Mouse (Mus musculus): ENCODE results near the gene Adamts20. TPM values are rescaled to one million over a fixed set of nuclear protein-coding genes. Genes with fewer than 3 reads are reported as not detected.
"Not testable (repeated sequence)": the region's sequence is repeated elsewhere in the genome, so short reads cannot be mapped to it uniquely, and the experiment has no call there.

Gene Adamts20
- polyA plus RNA-seq, 1 experiment = not detected

DNA sequence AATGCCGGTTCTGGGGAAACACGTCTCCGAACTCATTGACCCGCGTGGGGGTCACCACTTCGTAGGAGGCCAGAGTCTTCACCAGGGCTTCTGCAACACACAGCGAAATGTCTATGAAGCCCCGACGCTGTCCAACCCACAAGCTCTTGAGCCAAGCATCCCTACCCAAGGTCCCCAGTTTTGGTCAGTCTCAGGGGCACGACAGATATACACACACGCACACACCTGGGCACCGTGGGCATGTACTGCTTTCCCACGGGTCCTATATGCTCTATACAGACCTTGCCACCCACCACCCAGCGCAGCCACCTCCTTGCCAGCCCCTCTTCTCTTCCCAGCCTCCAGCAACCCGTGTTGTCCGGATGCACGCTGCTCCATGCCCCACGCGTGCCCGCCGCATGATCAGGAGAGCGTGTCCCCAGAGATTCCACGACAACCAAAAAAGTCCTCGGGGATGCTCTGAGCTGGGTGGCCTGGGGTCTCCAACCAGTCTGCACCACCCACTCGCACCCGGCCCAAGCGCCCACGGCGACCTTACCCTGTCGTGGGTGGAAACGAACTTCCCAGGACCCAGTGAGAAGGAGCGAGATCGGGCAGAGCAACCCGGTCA is 61.7 kb downstream of the Adamts20 start:
- Histone ChIP-seq H3K4me1 (ENCODE audit: control insufficient read depth) (peaks cover 4% of the 10 kb centered on the region), H3K27me3 (ENCODE audit: control insufficient read depth) (peaks cover 33% of the 10 kb centered on the region), H3K36me3 (ENCODE audit: control insufficient read depth) (no peaks in the 10 kb centered on the region), H3K9me3 (ENCODE audit: control insufficient read depth, low read length) (no peaks in the 10 kb centered on the region), H3K4me3 (replicated peaks) (peak overlapping the region; percentile 47)
- no peak for TF ChIP-seq GATA1 (IDR thresholded peaks at IDR 0.05; ENCODE audit: low read length)
- no peak for TF ChIP-seq TAL1 (IDR thresholded peaks at IDR 0.05; ENCODE audit: low read length)

DNA sequence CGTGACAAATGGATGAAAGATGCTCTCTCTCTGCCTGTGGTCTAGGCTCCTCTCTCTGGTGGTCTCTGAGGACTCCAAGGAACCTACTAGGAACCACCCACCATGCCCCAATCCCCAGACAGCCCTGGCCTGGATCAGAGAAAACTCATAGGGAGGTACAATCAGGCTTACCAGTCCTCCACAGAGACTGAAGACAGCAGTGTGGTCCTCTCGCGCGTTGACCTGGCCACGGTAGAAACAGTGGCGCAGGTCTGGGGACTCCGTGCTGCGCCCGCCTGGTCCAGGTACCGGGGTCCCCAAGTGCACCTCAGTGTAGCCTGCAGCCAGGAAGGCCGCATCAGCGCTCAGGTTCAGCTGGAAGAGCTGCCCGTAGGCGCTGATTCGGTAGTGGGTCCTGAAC is 62.2 kb downstream of the Adamts20 start:
- Histone ChIP-seq H3K9me3 (ENCODE audit: control insufficient read depth, low read length) (no peaks in the 10 kb centered on the region), H3K4me3 (replicated peaks) (no peak overlapping the region), H3K27me3 (ENCODE audit: control insufficient read depth) (peaks cover 33% of the 10 kb centered on the region), H3K36me3 (ENCODE audit: control insufficient read depth) (no peaks in the 10 kb centered on the region), H3K4me1 (ENCODE audit: control insufficient read depth) (peaks cover 4% of the 10 kb centered on the region)
- TF ChIP-seq GATA1 (IDR thresholded peaks at IDR 0.05; ENCODE audit: low read length) (no peak), TAL1 (IDR thresholded peaks at IDR 0.05; ENCODE audit: low read length) (no peak)

DNA sequence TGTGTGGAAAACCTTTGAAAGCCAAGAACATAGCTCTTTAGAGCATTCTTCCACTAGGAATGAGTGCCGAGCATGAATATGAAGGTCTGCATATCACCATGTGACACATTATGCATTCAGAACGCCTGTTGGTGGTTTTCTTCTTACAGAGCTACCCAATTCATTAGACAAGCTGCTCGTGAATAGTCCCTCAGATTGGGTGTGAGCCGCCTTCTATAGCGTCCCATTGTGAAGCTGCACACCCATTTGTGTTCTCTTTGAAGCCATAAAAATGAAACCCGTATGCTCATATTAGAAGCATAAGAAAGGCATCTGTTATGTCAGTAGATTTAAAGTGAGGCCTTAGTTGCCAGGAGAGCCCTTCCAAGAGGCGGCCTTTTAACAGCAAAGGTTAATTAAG is 72.5 kb downstream of the Adamts20 start:
- no peaks in the 10 kb centered on the region for H3K9me3 ChIP-seq (ENCODE audit: control insufficient read depth, low read length)
- no peak overlapping the region for H3K4me3 ChIP-seq (replicated peaks)
- no peaks in the 10 kb centered on the region for H3K27me3 ChIP-seq (ENCODE audit: control insufficient read depth)
- no peak for TF ChIP-seq GATA1 (IDR thresholded peaks at IDR 0.05; ENCODE audit: low read length)
- TF ChIP-seq TAL1 (IDR thresholded peaks at IDR 0.05; ENCODE audit: low read length) = no peak
- H3K36me3 ChIP-seq (ENCODE audit: control insufficient read depth) = no peaks in the 10 kb centered on the region
- no peaks in the 10 kb centered on the region for H3K4me1 ChIP-seq (ENCODE audit: control insufficient read depth)

DNA sequence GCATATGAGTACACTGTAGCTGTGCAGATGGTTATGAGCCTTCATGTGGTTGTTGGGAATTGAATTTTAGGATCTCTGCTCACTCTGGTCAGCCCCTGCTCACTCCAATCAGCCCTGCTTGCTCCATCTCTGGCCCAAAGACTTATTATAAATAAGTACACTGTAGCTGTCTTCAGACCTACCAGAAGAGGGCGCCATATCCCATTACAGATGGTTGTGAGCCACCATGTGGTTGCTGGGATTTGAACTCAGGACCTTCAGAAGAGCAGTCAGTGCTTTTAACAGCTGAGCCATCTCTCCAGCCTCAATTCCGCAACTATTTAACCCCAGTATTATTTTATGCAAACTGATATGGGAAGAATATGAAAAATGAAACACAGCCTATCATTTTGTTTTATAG is 75.1 kb downstream of the Adamts20 start:
- not testable (repeated sequence) for H3K27me3 ChIP-seq (ENCODE audit: control insufficient read depth); H3K4me3 ChIP-seq (replicated peaks); H3K9me3 ChIP-seq (ENCODE audit: control insufficient read depth, low read length); H3K36me3 ChIP-seq (ENCODE audit: control insufficient read depth); H3K4me1 ChIP-seq (ENCODE audit: control insufficient read depth)

DNA sequence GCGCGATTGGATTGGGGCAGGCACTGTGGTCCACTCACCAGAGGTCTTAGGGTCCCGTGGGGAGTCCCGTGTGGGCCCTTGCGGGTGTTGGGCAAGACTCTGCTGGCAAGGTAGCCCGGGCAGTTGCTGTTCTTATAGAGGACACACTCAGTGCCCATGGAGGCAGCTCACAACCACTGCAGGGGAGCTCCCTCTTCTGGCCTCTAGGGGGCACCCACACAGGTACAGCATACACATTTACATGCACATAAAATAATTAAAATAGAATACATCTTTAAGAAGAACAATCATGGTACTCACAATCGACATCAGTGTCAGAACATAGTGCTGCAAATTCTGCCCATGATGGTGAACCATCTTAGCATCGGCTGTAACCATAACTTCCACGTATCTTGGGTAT is 85.8 kb downstream of the Adamts20 start:
- no peaks in the 10 kb centered on the region for H3K27me3 ChIP-seq (ENCODE audit: control insufficient read depth)
- no peak for TF ChIP-seq TAL1 (IDR thresholded peaks at IDR 0.05; ENCODE audit: low read length)
- TF ChIP-seq GATA1 (IDR thresholded peaks at IDR 0.05; ENCODE audit: low read length) = no peak
- no peaks in the 10 kb centered on the region; the same call in 1 of the 2 replicates for H3K9me3 ChIP-seq (ENCODE audit: control insufficient read depth, low read length)
- no peaks in the 10 kb centered on the region for H3K36me3 ChIP-seq (ENCODE audit: control insufficient read depth)
- H3K4me3 ChIP-seq (replicated peaks) = no peak overlapping the region
- H3K4me1 ChIP-seq (ENCODE audit: control insufficient read depth) = no peaks in the 10 kb centered on the region

DNA sequence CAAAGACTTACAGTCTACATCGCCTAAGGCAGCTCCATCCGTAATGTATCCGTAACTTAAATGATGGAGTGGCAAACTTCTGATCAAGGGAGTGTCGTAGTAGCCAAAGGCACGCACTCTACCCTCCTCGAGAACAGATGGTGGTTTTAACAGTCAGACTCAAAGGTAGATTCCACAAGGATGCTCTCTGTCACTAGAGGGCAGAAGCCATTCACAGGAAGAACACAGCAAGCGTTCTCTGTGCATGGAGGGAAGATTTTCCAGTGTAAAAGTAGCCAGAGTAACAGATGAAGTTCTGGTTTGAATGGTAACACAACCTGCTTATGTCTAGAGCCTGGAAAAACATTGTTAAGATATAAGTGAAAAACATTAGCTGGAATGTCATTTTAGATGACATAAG is 92.7 kb downstream of the Adamts20 start:
- Histone ChIP-seq H3K9me3 (ENCODE audit: control insufficient read depth, low read length) (no peaks in the 10 kb centered on the region), H3K36me3 (ENCODE audit: control insufficient read depth) (no peaks in the 10 kb centered on the region), H3K4me3 (replicated peaks) (no peak overlapping the region), H3K27me3 (ENCODE audit: control insufficient read depth) (no peaks in the 10 kb centered on the region), H3K4me1 (ENCODE audit: control insufficient read depth) (no peaks in the 10 kb centered on the region)
- TF ChIP-seq GATA1 (IDR thresholded peaks at IDR 0.05; ENCODE audit: low read length) = no peak
- TF ChIP-seq TAL1 (IDR thresholded peaks at IDR 0.05; ENCODE audit: low read length) = no peak

DNA sequence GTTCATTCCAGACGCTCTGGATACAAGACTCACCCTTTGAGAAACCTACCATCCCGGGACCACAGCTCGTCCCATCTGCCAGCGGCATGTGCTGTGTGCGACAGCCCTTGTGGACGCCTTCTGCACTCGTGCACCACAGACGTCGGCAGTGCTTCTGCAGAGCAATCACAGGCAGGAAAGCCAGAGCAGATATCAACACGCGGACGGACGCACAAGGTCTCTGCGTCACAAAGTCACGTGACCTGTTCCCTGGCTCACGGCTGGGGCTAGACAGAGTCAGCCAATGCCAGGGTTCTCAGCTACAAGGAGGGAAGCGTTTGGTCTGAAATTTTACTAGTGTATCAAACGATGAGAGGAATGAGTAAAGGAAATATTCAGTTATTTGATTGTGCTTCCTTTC is 116.2 kb downstream of the Adamts20 start:
- Histone ChIP-seq H3K4me3 (replicated peaks) (no peak overlapping the region), H3K36me3 (ENCODE audit: control insufficient read depth) (no peaks in the 10 kb centered on the region), H3K27me3 (ENCODE audit: control insufficient read depth) (no peaks in the 10 kb centered on the region), H3K4me1 (ENCODE audit: control insufficient read depth) (no peaks in the 10 kb centered on the region), H3K9me3 (ENCODE audit: control insufficient read depth, low read length) (peaks cover 18% of the 10 kb centered on the region)
- TF ChIP-seq TAL1 (IDR thresholded peaks at IDR 0.05; ENCODE audit: low read length) = no peak
- no peak for TF ChIP-seq GATA1 (IDR thresholded peaks at IDR 0.05; ENCODE audit: low read length)

DNA sequence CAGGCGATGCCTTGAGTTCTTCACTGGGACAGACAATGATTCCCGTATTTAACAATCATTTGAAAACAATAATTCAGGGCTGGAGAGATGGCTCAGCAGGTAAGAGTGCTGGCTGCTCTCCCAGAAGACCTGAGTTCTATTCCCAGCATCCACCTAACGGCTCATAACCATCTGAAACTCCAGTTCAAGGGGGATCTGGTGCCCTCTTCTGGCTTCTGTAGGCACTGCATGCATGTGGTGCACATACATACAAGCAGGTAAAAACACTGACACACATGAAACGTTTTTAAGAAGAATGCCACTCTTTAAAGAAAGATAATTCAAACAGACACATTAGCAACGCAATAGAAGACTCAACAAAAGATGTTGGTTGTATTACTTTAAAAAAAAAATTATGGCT is 120.9 kb downstream of the Adamts20 start:
- no peak overlapping the region for H3K4me3 ChIP-seq (replicated peaks)
- peaks cover 20% of the 10 kb centered on the region for H3K9me3 ChIP-seq (ENCODE audit: control insufficient read depth, low read length)
- no peaks in the 10 kb centered on the region for H3K4me1 ChIP-seq (ENCODE audit: control insufficient read depth)
- H3K27me3 ChIP-seq (ENCODE audit: control insufficient read depth) = no peaks in the 10 kb centered on the region
- TF ChIP-seq TAL1 (IDR thresholded peaks at IDR 0.05; ENCODE audit: low read length) (no peak), GATA1 (IDR thresholded peaks at IDR 0.05; ENCODE audit: low read length) (no peak)
- no peaks in the 10 kb centered on the region for H3K36me3 ChIP-seq (ENCODE audit: control insufficient read depth)

DNA sequence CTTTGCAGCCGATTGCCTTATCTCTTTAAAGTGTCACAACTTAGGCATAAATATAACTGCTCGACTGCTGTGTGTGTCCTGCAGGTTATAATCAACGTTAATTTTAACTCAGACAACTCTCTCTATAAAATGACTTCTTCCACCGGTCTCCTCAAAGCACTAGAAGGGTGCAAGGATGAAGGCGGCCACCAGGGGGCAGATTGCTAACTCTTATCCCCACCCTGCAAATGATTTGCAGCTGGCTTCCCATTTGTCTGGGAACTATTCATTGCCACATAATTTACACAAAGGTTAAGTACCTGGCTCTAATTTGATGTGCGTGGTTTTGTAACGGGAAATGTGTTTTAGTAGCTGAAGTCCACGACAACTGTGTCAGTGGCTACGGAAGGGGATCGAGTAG is 122.9 kb downstream of the Adamts20 start:
- Histone ChIP-seq H3K9me3 (ENCODE audit: control insufficient read depth, low read length) (peaks cover 16% of the 10 kb centered on the region), H3K27me3 (ENCODE audit: control insufficient read depth) (no peaks in the 10 kb centered on the region), H3K36me3 (ENCODE audit: control insufficient read depth) (no peaks in the 10 kb centered on the region), H3K4me3 (replicated peaks) (no peak overlapping the region), H3K4me1 (ENCODE audit: control insufficient read depth) (no peaks in the 10 kb centered on the region)
- TF ChIP-seq TAL1 (IDR thresholded peaks at IDR 0.05; ENCODE audit: low read length) (no peak), GATA1 (IDR thresholded peaks at IDR 0.05; ENCODE audit: low read length) (no peak)

DNA sequence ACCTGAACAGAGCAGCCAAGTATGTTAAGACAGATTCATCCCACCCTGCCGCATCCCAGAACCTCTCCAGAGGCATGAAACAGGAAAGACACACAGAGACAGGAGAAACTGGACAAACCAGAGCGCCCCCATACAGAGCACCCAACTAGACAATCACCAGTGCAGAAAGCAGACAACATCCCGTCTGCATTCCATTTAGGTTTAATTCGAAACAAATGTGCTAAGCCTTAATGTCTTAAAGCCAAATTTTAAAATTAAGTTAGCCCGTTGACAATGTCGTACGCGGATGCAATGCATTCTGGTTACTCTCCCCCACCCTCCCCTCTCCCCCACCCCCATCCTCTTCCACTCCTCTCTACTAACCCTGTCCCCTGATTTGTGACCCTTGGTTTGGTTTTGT is 126.2 kb downstream of the Adamts20 start:
- Histone ChIP-seq H3K4me1 (ENCODE audit: control insufficient read depth) (no peaks in the 10 kb centered on the region), H3K36me3 (ENCODE audit: control insufficient read depth) (no peaks in the 10 kb centered on the region), H3K4me3 (replicated peaks) (no peak overlapping the region), H3K9me3 (ENCODE audit: control insufficient read depth, low read length) (peaks cover 7% of the 10 kb centered on the region; the same call in 1 of the 2 replicates), H3K27me3 (ENCODE audit: control insufficient read depth) (no peaks in the 10 kb centered on the region)
- TF ChIP-seq TAL1 (IDR thresholded peaks at IDR 0.05; ENCODE audit: low read length) (no peak), GATA1 (IDR thresholded peaks at IDR 0.05; ENCODE audit: low read length) (no peak)
